Mouse (Mus musculus) gastrocnemius, adult 18-20 months (tissue): ENCODE measurements around the gene Slc38a6. TPM values are rescaled to one million over a fixed set of nuclear protein-coding genes. Genes with fewer than 3 reads are reported as not detected.

ENCODE experiments used
- DNase-seq: peaks from one replicate; pipeline ENCODE4 v3.0.0; 2021; ENCODE audit warnings: low spot score
- total RNA-seq, 2 experiments: library from RNA; stranded (reverse); gene quantifications; 2 replicates each; pipeline ENCODE4 v1.2.3; 2021

Slc38a6 gene
- total RNA-seq, 2 experiments from 2014 or later: 2.2 to 2.4 TPM

GRCm38 (mm10) chr12:73317706-73318686, 31.4 kb downstream of the Slc38a6 start:
- no peak for DNase-seq

- DNase-seq: no peak
Measured at GRCm38 (mm10) chr12:73324180-73324586, 37.6 kb downstream of the Slc38a6 start.

GRCm38 (mm10) chr12:73324742-73325141, 38.2 kb downstream of the Slc38a6 start:
- DNase-seq: peak; percentile 69

GRCm38 (mm10) chr12:73325181-73325580, 38.6 kb downstream of the Slc38a6 start:
- no peak for DNase-seq

- DNase-seq: peak; percentile 58
Measured at GRCm38 (mm10) chr12:73325617-73326016, 39.0 kb downstream of the Slc38a6 start.

GRCm38 (mm10) chr12:73327381-73327780, 40.8 kb downstream of the Slc38a6 start:
- DNase-seq: no peak

GRCm38 (mm10) chr12:73328448-73329167, 42.0 kb downstream of the Slc38a6 start:
- DNase-seq: no peak

GRCm38 (mm10) chr12:73330236-73330635, 43.7 kb downstream of the Slc38a6 start:
- no peak for DNase-seq

- no peak for DNase-seq
Measured at GRCm38 (mm10) chr12:73332701-73333100, 46.1 kb downstream of the Slc38a6 start.

- no peak for DNase-seq
Measured at GRCm38 (mm10) chr12:73334051-73334551, 47.5 kb downstream of the Slc38a6 start.

- DNase-seq: no peak
Measured at GRCm38 (mm10) chr12:73337127-73337526, 50.5 kb downstream of the Slc38a6 start.

GRCm38 (mm10) chr12:73340642-73341293, 54.2 kb downstream of the Slc38a6 start:
- no peak for DNase-seq

- DNase-seq: peak; percentile 26
Measured at GRCm38 (mm10) chr12:73341703-73342663, 55.4 kb downstream of the Slc38a6 start.

- no peak for DNase-seq
Measured at GRCm38 (mm10) chr12:73344300-73344699, 57.7 kb downstream of the Slc38a6 start.

GRCm38 (mm10) chr12:73345157-73345556, 58.6 kb downstream of the Slc38a6 start:
- DNase-seq: no peak

- DNase-seq: no peak
Measured at GRCm38 (mm10) chr12:73347202-73347601, 60.6 kb downstream of the Slc38a6 start.

- DNase-seq: no peak
Measured at GRCm38 (mm10) chr12:73350466-73350865, 63.9 kb downstream of the Slc38a6 start.

GRCm38 (mm10) chr12:73350982-73351381, 64.4 kb downstream of the Slc38a6 start:
- no peak for DNase-seq

GRCm38 (mm10) chr12:73351746-73352145, 65.2 kb downstream of the Slc38a6 start:
- DNase-seq: no peak

GRCm38 (mm10) chr12:73353362-73353761, 66.8 kb downstream of the Slc38a6 start:
- DNase-seq: peak; percentile 50
